Mouse (Mus musculus): ENCODE data around the gene Rnf43. TPM values are rescaled to one million over a fixed set of nuclear protein-coding genes. Genes with fewer than 3 reads are reported as not detected.

The Rnf43 gene
- polyA plus RNA-seq, 1 experiment = 19.6 TPM

- 25% methylated on average over 6 of the region's 6 CpGs for WGBS
- Histone ChIP-seq H3K4me3 (ENCODE audit: low read depth, low read length) (peak overlapping the region; percentile 97), H3K27ac (ENCODE audit: insufficient read depth, low read depth, low read length) (peak overlapping the region; percentile 70), H3K36me3 (ENCODE audit: control insufficient read depth, insufficient read depth, low read length) (peaks cover 3% of the 10 kb centered on the region; the same call in 1 of the 2 replicates), H3K27me3 (ENCODE audit: control insufficient read depth, insufficient read depth, low read length) (no peaks in the 10 kb centered on the region), H3K4me1 (ENCODE audit: control insufficient read depth, insufficient read depth, insufficient read length, low read length) (peaks cover 2% of the 10 kb centered on the region; the same call in 1 of the 2 replicates)
- TF ChIP-seq POLR2A (IDR thresholded peaks at IDR 0.05; ENCODE audit: low read depth, low read length) (no peak), CTCF (IDR thresholded peaks at IDR 0.05; ENCODE audit: extremely low read depth, insufficient read length, insufficient replicate concordance, low read depth, low read length) (no peak)
Measured at GRCm38 (mm10) chr11:87663948-87664347, 1.4 kb downstream of the Rnf43 start.

GRCm38 (mm10) chr11:87664521-87664920, 2.0 kb downstream of the Rnf43 start:
- Histone ChIP-seq H3K27ac (ENCODE audit: insufficient read depth, low read depth, low read length) (peak overlapping the region; percentile 70), H3K4me1 (ENCODE audit: control insufficient read depth, insufficient read depth, insufficient read length, low read length) (peaks cover 2% of the 10 kb centered on the region; the same call in 1 of the 2 replicates), H3K4me3 (ENCODE audit: low read depth, low read length) (peak overlapping the region; percentile 97), H3K36me3 (ENCODE audit: control insufficient read depth, insufficient read depth, low read length) (peaks cover 3% of the 10 kb centered on the region; the same call in 1 of the 2 replicates), H3K27me3 (ENCODE audit: control insufficient read depth, insufficient read depth, low read length) (no peaks in the 10 kb centered on the region)
- TF ChIP-seq POLR2A (IDR thresholded peaks at IDR 0.05; ENCODE audit: low read depth, low read length) = no peak
- no peak; the same call in 1 of the 2 replicates for TF ChIP-seq CTCF (IDR thresholded peaks at IDR 0.05; ENCODE audit: extremely low read depth, insufficient read length, insufficient replicate concordance, low read depth, low read length)
- 27% methylated on average over 12 of the region's 12 CpGs for WGBS

GRCm38 (mm10) chr11:87665224-87665623, 2.7 kb downstream of the Rnf43 start:
- Histone ChIP-seq H3K36me3 (ENCODE audit: control insufficient read depth, insufficient read depth, low read length) (peaks cover 3% of the 10 kb centered on the region; the same call in 1 of the 2 replicates), H3K27me3 (ENCODE audit: control insufficient read depth, insufficient read depth, low read length) (no peaks in the 10 kb centered on the region), H3K4me1 (ENCODE audit: control insufficient read depth, insufficient read depth, insufficient read length, low read length) (peaks cover 4% of the 10 kb centered on the region; the same call in 1 of the 2 replicates), H3K4me3 (ENCODE audit: low read depth, low read length) (peak overlapping the region; percentile 41), H3K27ac (ENCODE audit: insufficient read depth, low read depth, low read length) (no peak overlapping the region)
- 22% methylated on average over 6 of the region's 6 CpGs for WGBS
- TF ChIP-seq POLR2A (IDR thresholded peaks at IDR 0.05; ENCODE audit: low read depth, low read length) (no peak), CTCF (IDR thresholded peaks at IDR 0.05; ENCODE audit: extremely low read depth, insufficient read length, insufficient replicate concordance, low read depth, low read length) (no peak)

GRCm38 (mm10) chr11:87665658-87666057, 3.1 kb downstream of the Rnf43 start:
- 25% methylated on average over 2 of the region's 2 CpGs for WGBS
- Histone ChIP-seq H3K27ac (ENCODE audit: insufficient read depth, low read depth, low read length) (no peak overlapping the region), H3K27me3 (ENCODE audit: control insufficient read depth, insufficient read depth, low read length) (no peaks in the 10 kb centered on the region), H3K4me3 (ENCODE audit: low read depth, low read length) (peak overlapping the region; percentile 43; the same call in 1 of the 2 replicates), H3K36me3 (ENCODE audit: control insufficient read depth, insufficient read depth, low read length) (peaks cover 3% of the 10 kb centered on the region; the same call in 1 of the 2 replicates), H3K4me1 (ENCODE audit: control insufficient read depth, insufficient read depth, insufficient read length, low read length) (peaks cover 4% of the 10 kb centered on the region; the same call in 1 of the 2 replicates)
- TF ChIP-seq CTCF (IDR thresholded peaks at IDR 0.05; ENCODE audit: extremely low read depth, insufficient read length, insufficient replicate concordance, low read depth, low read length) (no peak), POLR2A (IDR thresholded peaks at IDR 0.05; ENCODE audit: low read depth, low read length) (no peak)

GRCm38 (mm10) chr11:87666256-87667035, 3.9 kb downstream of the Rnf43 start:
- Histone ChIP-seq H3K36me3 (ENCODE audit: control insufficient read depth, insufficient read depth, low read length) (peaks cover 3% of the 10 kb centered on the region; the same call in 1 of the 2 replicates), H3K4me3 (ENCODE audit: low read depth, low read length) (peak overlapping the region; percentile 75), H3K27ac (ENCODE audit: insufficient read depth, low read depth, low read length) (peak overlapping the region; percentile 77), H3K27me3 (ENCODE audit: control insufficient read depth, insufficient read depth, low read length) (no peaks in the 10 kb centered on the region), H3K4me1 (ENCODE audit: control insufficient read depth, insufficient read depth, insufficient read length, low read length) (peaks cover 4% of the 10 kb centered on the region; the same call in 1 of the 2 replicates)
- TF ChIP-seq POLR2A (IDR thresholded peaks at IDR 0.05; ENCODE audit: low read depth, low read length) = no peak
- WGBS = 19% methylated on average over 12 of the region's 12 CpGs

GRCm38 (mm10) chr11:87667107-87668090, 4.9 kb downstream of the Rnf43 start:
- peaks cover 5% of the 10 kb centered on the region; the same call in 1 of the 2 replicates for H3K36me3 ChIP-seq (ENCODE audit: control insufficient read depth, insufficient read depth, low read length)
- WGBS = 13% methylated on average over 4 of the region's 4 CpGs
- H3K27me3 ChIP-seq (ENCODE audit: control insufficient read depth, insufficient read depth, low read length) = no peaks in the 10 kb centered on the region
- H3K4me1 ChIP-seq (ENCODE audit: control insufficient read depth, insufficient read depth, insufficient read length, low read length) = peaks cover 7% of the 10 kb centered on the region; the same call in 1 of the 2 replicates
- no peak for TF ChIP-seq POLR2A (IDR thresholded peaks at IDR 0.05; ENCODE audit: low read depth, low read length)
- no peak for TF ChIP-seq CTCF (IDR thresholded peaks at IDR 0.05; ENCODE audit: extremely low read depth, insufficient read length, insufficient replicate concordance, low read depth, low read length)
- no peak overlapping the region for H3K4me3 ChIP-seq (ENCODE audit: low read depth, low read length)
- H3K27ac ChIP-seq (ENCODE audit: insufficient read depth, low read depth, low read length) = peak overlapping the region; percentile 71
